Mouse (Mus musculus) myocyte (in vitro differentiated cells): ENCODE data around the gene Cacna2d2. TPM values are rescaled to one million over a fixed set of nuclear protein-coding genes. Genes with fewer than 3 reads are reported as not detected.

Experiments used
- H3K27me3 ChIP-seq: one replicate; pipeline ENCODE4 v1.6.1; 2011; ENCODE audit not compliant: control insufficient read depth, insufficient read depth, insufficient read length
- H3K36me3 ChIP-seq: one replicate; pipeline ENCODE4 v1.6.1; 2011; ENCODE audit not compliant: control insufficient read depth, insufficient read depth
- H3K4me2 ChIP-seq: one replicate; pipeline ENCODE4 v1.6.1; 2011; ENCODE audit warnings: low read depth, control low read depth
- H3K4me3 ChIP-seq: one replicate; pipeline ENCODE4 v1.5.1; 2011; ENCODE audit warnings: mild to moderate bottlenecking, control low read depth, moderate library complexity
- H3K79me2 ChIP-seq: one replicate; pipeline ENCODE4 v1.6.1; 2011; ENCODE audit not compliant: control insufficient read depth, insufficient read depth
- H3ac ChIP-seq: one replicate; pipeline ENCODE4 v1.6.1; 2011; ENCODE audit not compliant: control insufficient read depth, insufficient read length
- CEBPB ChIP-seq: IDR thresholded peaks from 2 replicates; pipeline ENCODE4 v1.6.1; 2011; ENCODE audit warnings: mild to moderate bottlenecking, moderate library complexity; ENCODE audit not compliant: poor library complexity, insufficient read depth, severe bottlenecking
- E2F4 ChIP-seq: IDR thresholded peaks from one replicate; pipeline ENCODE4 v1.6.1; 2011; ENCODE audit warnings: mild to moderate bottlenecking, control low read depth, moderate library complexity; ENCODE audit not compliant: insufficient read depth
- MAX ChIP-seq: IDR thresholded peaks from one replicate; pipeline ENCODE4 v1.6.1; 2011; ENCODE audit warnings: low read depth, mild to moderate bottlenecking, control low read depth
- MYOD1 ChIP-seq, 3 experiments: IDR thresholded peaks; one replicate each; pipeline ENCODE4 v1.6.1; 2011; ENCODE audit warnings: control low read depth in 2 of 3, low read depth in 2 of 3, mild to moderate bottlenecking in 2 of 3, moderate library complexity in 1 of 3; ENCODE audit not compliant: insufficient read length in 2 of 3, control insufficient read depth in 1 of 3
- MYOG ChIP-seq, 3 experiments: IDR thresholded peaks; one replicate each; pipeline ENCODE4 v1.6.1; 2011; ENCODE audit warnings: control low read depth in 2 of 3, low read depth in 2 of 3, mild to moderate bottlenecking in 2 of 3; ENCODE audit not compliant: insufficient read length in 2 of 3, control insufficient read depth in 1 of 3, insufficient read depth in 1 of 3
- POLR2A ChIP-seq: IDR thresholded peaks from one replicate; pipeline ENCODE4 v1.6.1; 2011; ENCODE audit warnings: low read depth, mild to moderate bottlenecking, control low read depth, moderate library complexity; ENCODE audit not compliant: insufficient read length
- POLR2AphosphoS2 ChIP-seq: IDR thresholded peaks from one replicate; pipeline ENCODE4 v1.6.1; 2011; ENCODE audit warnings: low read depth, control low read depth; ENCODE audit not compliant: insufficient read length
- REST ChIP-seq: IDR thresholded peaks from one replicate; pipeline ENCODE4 v1.6.1; 2011; ENCODE audit warnings: mild to moderate bottlenecking, control low read depth, moderate library complexity; ENCODE audit not compliant: insufficient read depth, insufficient read length
- SRF ChIP-seq: IDR thresholded peaks from one replicate; pipeline ENCODE4 v1.6.1; 2011; ENCODE audit warnings: low read depth; ENCODE audit not compliant: control insufficient read depth, insufficient read length
- TCF12 ChIP-seq: IDR thresholded peaks from one replicate; pipeline ENCODE4 v1.6.1; 2011; ENCODE audit warnings: mild to moderate bottlenecking, control low read depth; ENCODE audit not compliant: poor library complexity, insufficient read depth, severe bottlenecking
- TCF3 ChIP-seq: IDR thresholded peaks from one replicate; pipeline ENCODE4 v1.6.1; 2011; ENCODE audit warnings: low read depth, control low read depth; ENCODE audit not compliant: insufficient read length
- USF1 ChIP-seq: IDR thresholded peaks from one replicate; pipeline ENCODE4 v1.6.1; 2011; ENCODE audit warnings: low read depth, mild to moderate bottlenecking, control low read depth, moderate library complexity
- polyA plus RNA-seq: library from polyadenylated mRNA; unstranded; fragments of >200 nt; fragmentation: generic; extraction: Trizol; gene quantifications from one replicate; pipeline ENCODE4 v1.2.1, GENCODE M21; 2012; ENCODE audit warnings: missing spikeins

Cacna2d2 gene
- polyA plus RNA-seq, 1 experiment, result 0.50 TPM

DNA sequence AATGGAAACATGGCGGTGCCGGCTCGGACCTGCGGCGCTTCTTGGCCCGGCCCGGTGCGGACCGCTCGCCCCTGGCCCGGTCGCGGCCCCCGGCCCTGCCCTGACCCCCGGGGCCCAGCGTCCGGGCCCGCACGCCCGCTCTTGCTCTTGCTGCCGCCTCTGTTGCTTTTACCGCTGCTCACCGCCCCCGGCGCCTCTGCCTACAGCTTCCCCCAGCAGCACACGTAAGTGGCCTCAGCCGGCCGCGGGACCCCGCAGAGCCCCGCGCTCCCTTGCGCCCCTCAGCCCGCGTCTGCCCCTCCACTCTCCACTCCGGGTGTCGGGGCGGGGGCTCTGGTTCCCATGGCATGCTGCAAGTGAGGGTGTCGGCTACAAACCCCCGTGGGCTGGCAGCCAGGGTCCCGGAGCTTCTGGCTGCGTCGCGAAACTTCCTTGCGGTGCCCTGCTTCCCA, 674 bp downstream of the Cacna2d2 start:
- Histone ChIP-seq H3K4me3 (no peak overlapping the region), H3K4me2 (no peak overlapping the region), H3K79me2 (no peaks in the 10 kb centered on the region), H3K27me3 (peaks cover 83% of the 10 kb centered on the region), H3ac (peak overlapping the region; percentile 22), H3K36me3 (no peaks in the 10 kb centered on the region)
- TF ChIP-seq MYOG (IDR thresholded peaks at IDR 0.05; ENCODE audit: control insufficient read depth in 1 of 3, insufficient read depth in 1 of 3, insufficient read length in 2 of 3, low read depth in 2 of 3) (no peak), TCF12 (no peak), POLR2A (no peak), POLR2AphosphoS2 (no peak), REST (no peak), USF1 (no peak), MAX (no peak), CEBPB (no peak), SRF (no peak), TCF3 (no peak), E2F4 (no peak), MYOD1 (IDR thresholded peaks at IDR 0.05; ENCODE audit: control insufficient read depth in 1 of 3, insufficient read length in 2 of 3, low read depth in 2 of 3) (no peak)

- no peak overlapping the region for H3K4me3 ChIP-seq
- peak overlapping the region; percentile 22 for H3ac ChIP-seq
- H3K36me3 ChIP-seq, result no peaks in the 10 kb centered on the region
- H3K27me3 ChIP-seq, result peaks cover 84% of the 10 kb centered on the region
- no peaks in the 10 kb centered on the region for H3K79me2 ChIP-seq
- H3K4me2 ChIP-seq, result no peak overlapping the region
- TF ChIP-seq USF1 (no peak), MYOG (IDR thresholded peaks at IDR 0.05; ENCODE audit: control insufficient read depth in 1 of 3, insufficient read depth in 1 of 3, insufficient read length in 2 of 3, low read depth in 2 of 3) (no peak), MAX (no peak), REST (no peak), MYOD1 (IDR thresholded peaks at IDR 0.05; ENCODE audit: control insufficient read depth in 1 of 3, insufficient read length in 2 of 3, low read depth in 2 of 3) (no peak), SRF (no peak), POLR2A (no peak), CEBPB (no peak), E2F4 (no peak), TCF3 (no peak), POLR2AphosphoS2 (no peak), TCF12 (no peak)
Observed at GRCm38 (mm10) chr9:107400666-107401285, 1.4 kb downstream of the Cacna2d2 start.

DNA sequence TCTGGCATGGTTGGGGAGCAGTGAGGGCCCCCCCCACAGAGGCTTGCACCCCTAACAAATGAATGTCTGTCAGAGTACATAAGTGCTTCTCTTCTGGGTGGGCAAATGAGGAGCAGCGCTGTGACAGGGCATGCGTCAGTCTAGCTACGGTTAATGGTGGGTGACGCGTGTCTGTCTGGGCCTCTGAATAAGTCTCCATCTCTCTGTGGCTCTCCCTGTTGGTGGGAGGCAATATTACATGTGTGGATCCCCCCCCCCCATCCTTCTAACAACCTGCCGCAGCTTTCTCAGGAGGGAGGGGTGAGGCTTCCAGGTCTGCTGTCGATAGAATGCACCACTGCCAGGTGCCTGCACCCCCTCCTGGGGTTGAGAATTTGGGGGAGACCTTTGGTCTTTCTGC, 3.7 kb downstream of the Cacna2d2 start:
- Histone ChIP-seq H3K79me2 (no peaks in the 10 kb centered on the region), H3ac (no peak overlapping the region), H3K27me3 (peaks cover 80% of the 10 kb centered on the region), H3K36me3 (no peaks in the 10 kb centered on the region), H3K4me2 (no peak overlapping the region), H3K4me3 (no peak overlapping the region)
- no peak for TF ChIP-seq CEBPB
- no peak for TF ChIP-seq MAX
- no peak for TF ChIP-seq TCF3
- no peak for TF ChIP-seq SRF
- TF ChIP-seq POLR2AphosphoS2, result no peak
- no peak for TF ChIP-seq POLR2A
- TF ChIP-seq MYOG (IDR thresholded peaks at IDR 0.05; ENCODE audit: control insufficient read depth in 1 of 3, insufficient read depth in 1 of 3, insufficient read length in 2 of 3, low read depth in 2 of 3), result no peak
- no peak for TF ChIP-seq MYOD1 (IDR thresholded peaks at IDR 0.05; ENCODE audit: control insufficient read depth in 1 of 3, insufficient read length in 2 of 3, low read depth in 2 of 3)
- TF ChIP-seq E2F4, result no peak
- TF ChIP-seq TCF12, result no peak
- no peak for TF ChIP-seq USF1

GRCm38 (mm10) chr9:107409449-107409848, 10.0 kb downstream of the Cacna2d2 start:
- no peak overlapping the region for H3ac ChIP-seq
- H3K27me3 ChIP-seq, result peaks cover 73% of the 10 kb centered on the region
- no peak overlapping the region for H3K4me3 ChIP-seq
- no peaks in the 10 kb centered on the region for H3K79me2 ChIP-seq
- TF ChIP-seq MAX, result no peak
- TF ChIP-seq POLR2AphosphoS2, result no peak
- no peak for TF ChIP-seq E2F4
- TF ChIP-seq USF1, result no peak
- TF ChIP-seq MYOG (IDR thresholded peaks at IDR 0.05; ENCODE audit: control insufficient read depth in 1 of 3, insufficient read depth in 1 of 3, insufficient read length in 2 of 3, low read depth in 2 of 3), result no peak
- TF ChIP-seq TCF12, result no peak
- TF ChIP-seq POLR2A, result no peak
- TF ChIP-seq TCF3, result no peak
- TF ChIP-seq CEBPB, result no peak
- TF ChIP-seq SRF, result no peak
- TF ChIP-seq MYOD1 (IDR thresholded peaks at IDR 0.05; ENCODE audit: control insufficient read depth in 1 of 3, insufficient read length in 2 of 3, low read depth in 2 of 3), result no peak
- no peak for TF ChIP-seq REST
- H3K4me2 ChIP-seq, result no peak overlapping the region
- H3K36me3 ChIP-seq, result no peaks in the 10 kb centered on the region
